Mouse (Mus musculus) intestine, postnatal 0 days (tissue): ENCODE data around the gene A430078G23Rik. TPM values are rescaled to one million over a fixed set of nuclear protein-coding genes. Genes with fewer than 3 reads are reported as not detected.
A peak's percentile ranks its signal among the peaks of the same experiment; 100 is the strongest.

ENCODE experiments used
- ATAC-seq: fragments of 200-750 bp; cut with Nextera tagmentation; 2 replicates; pipeline ENCODE4 v1.8.0; 2017; ENCODE audit warnings: mild to moderate bottlenecking, moderate TSS enrichment, moderate library complexity
- H3K27ac ChIP-seq: fragments of 300-500 bp; sonication (generic); 2 replicates; pipeline ENCODE4 v1.5.1; 2014; ENCODE audit warnings: mild to moderate bottlenecking, low read depth, low read length, moderate library complexity
- H3K27me3 ChIP-seq: fragments of 300-500 bp; sonication (generic); replicated peaks from 2 replicates; pipeline ENCODE4 v1.6.1; 2014; ENCODE audit warnings: low read length, mixed read lengths; ENCODE audit not compliant: control insufficient read depth, insufficient read depth
- H3K36me3 ChIP-seq: fragments of 300-500 bp; sonication (generic); 2 replicates; pipeline ENCODE4 v1.6.1; 2014; ENCODE audit warnings: mild to moderate bottlenecking, moderate library complexity; ENCODE audit not compliant: control insufficient read depth, insufficient read depth
- H3K4me1 ChIP-seq: fragments of 300-500 bp; sonication (generic); replicated peaks from 2 replicates; pipeline ENCODE4 v1.6.1; 2014; ENCODE audit warnings: antibody characterized with exemption, low read length, mixed read lengths; ENCODE audit not compliant: control insufficient read depth, insufficient read depth
- H3K4me2 ChIP-seq: fragments of 300-500 bp; sonication (generic); replicated peaks from 2 replicates; pipeline ENCODE4 v1.6.1; 2014; ENCODE audit warnings: low read depth, mild to moderate bottlenecking, moderate library complexity
- H3K4me3 ChIP-seq: fragments of 300-500 bp; sonication (generic); 2 replicates; pipeline ENCODE4 v1.5.1; 2014; ENCODE audit warnings: low read depth, low read length
- H3K9ac ChIP-seq: fragments of 300-500 bp; sonication (generic); 2 replicates; pipeline ENCODE4 v1.6.1; 2014; ENCODE audit warnings: mild to moderate bottlenecking, low read depth, low read length
- H3K9me3 ChIP-seq: fragments of 300-500 bp; sonication (generic); 2 replicates; pipeline ENCODE4 v1.6.1; 2016; ENCODE audit warnings: mixed run types; ENCODE audit not compliant: control insufficient read depth
- CTCF ChIP-seq: sonication (generic); IDR thresholded peaks from 2 replicates; pipeline ENCODE4 v1.5.1; 2016; ENCODE audit warnings: low read depth, mild to moderate bottlenecking, control low read depth, antibody characterized with exemption, moderate library complexity
- WGBS: fragments of 180-500 bp; shearing (Covaris S2); extraction: QIAGEN DNeasy Blood & Tissue Kit; methylation state at CpG from one replicate; pipeline ENCODE4 v1.1.7; 2014; 5-methylcytosine and 5-hydroxymethylcytosine counted together
- polyA plus RNA-seq: library from polyadenylated mRNA; unstranded; fragments of >200 nt; fragmentation: Nextera tagmentation; extraction: Ambion mirVana; gene quantifications from 2 replicates; pipeline ENCODE4 v1.2.1, GENCODE M21; 2015

The A430078G23Rik gene
- polyA plus RNA-seq, 1 experiment from 2014 or later, result 0.16 TPM

- 81% methylated on average over 2 of the region's 2 CpGs for WGBS
- H3K9me3 ChIP-seq, result no peaks in the 10 kb centered on the region
- TF ChIP-seq CTCF, result no peak
- no peak overlapping the region for H3K27ac ChIP-seq
- no peak overlapping the region for H3K9ac ChIP-seq
- H3K4me1 ChIP-seq, result peaks cover 16% of the 10 kb centered on the region
- H3K4me3 ChIP-seq, result no peak overlapping the region
- no peak overlapping the region for H3K4me2 ChIP-seq
- no peaks in the 10 kb centered on the region for H3K27me3 ChIP-seq
- no peak for ATAC-seq
- no peaks in the 10 kb centered on the region for H3K36me3 ChIP-seq
These were observed 57.9 kb downstream of the A430078G23Rik start for GRCm38 (mm10) chr8:3411085-3411484.

- Histone ChIP-seq H3K4me3 (no peak overlapping the region), H3K27ac (no peak overlapping the region), H3K27me3 (no peaks in the 10 kb centered on the region), H3K4me1 (peaks cover 20% of the 10 kb centered on the region), H3K9me3 (no peaks in the 10 kb centered on the region), H3K4me2 (no peak overlapping the region), H3K36me3 (no peaks in the 10 kb centered on the region), H3K9ac (no peak overlapping the region)
- no peak for TF ChIP-seq CTCF
- ATAC-seq, result peak; percentile 86
- 38% methylated on average over 7 of the region's 7 CpGs for WGBS
These were observed 58.7 kb downstream of the A430078G23Rik start for GRCm38 (mm10) chr8:3411901-3412301.

DNA sequence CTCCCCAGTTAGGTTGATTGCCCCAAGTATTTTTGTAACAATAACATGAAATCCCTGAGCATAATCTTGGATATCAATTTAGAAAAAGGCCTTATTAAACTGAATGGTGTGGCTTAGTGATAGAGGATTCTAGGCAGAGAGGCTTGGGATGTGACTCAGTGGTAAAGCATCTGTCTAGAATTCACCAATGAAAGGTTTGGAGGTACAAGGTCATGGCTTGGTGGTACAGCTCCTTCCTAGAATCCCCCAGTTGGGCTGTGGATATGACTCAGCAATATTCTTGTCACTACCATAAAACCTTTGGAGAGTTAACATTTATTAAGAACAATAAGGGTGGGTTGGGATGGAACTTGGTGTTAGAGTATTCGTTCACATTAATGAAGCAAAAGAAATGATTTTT, 59.6 kb downstream of the A430078G23Rik start:
- peaks cover 25% of the 10 kb centered on the region for H3K4me1 ChIP-seq
- TF ChIP-seq CTCF, result no peak
- WGBS, result 91% methylated on average over 1 of the region's 1 CpGs
- H3K36me3 ChIP-seq, result no peaks in the 10 kb centered on the region
- no peak for ATAC-seq
- no peaks in the 10 kb centered on the region for H3K9me3 ChIP-seq
- H3K4me3 ChIP-seq, result no peak overlapping the region
- no peaks in the 10 kb centered on the region for H3K27me3 ChIP-seq
- no peak overlapping the region; the same call in 1 of the 2 replicates for H3K27ac ChIP-seq
- no peak overlapping the region for H3K4me2 ChIP-seq
- H3K9ac ChIP-seq, result no peak overlapping the region

DNA sequence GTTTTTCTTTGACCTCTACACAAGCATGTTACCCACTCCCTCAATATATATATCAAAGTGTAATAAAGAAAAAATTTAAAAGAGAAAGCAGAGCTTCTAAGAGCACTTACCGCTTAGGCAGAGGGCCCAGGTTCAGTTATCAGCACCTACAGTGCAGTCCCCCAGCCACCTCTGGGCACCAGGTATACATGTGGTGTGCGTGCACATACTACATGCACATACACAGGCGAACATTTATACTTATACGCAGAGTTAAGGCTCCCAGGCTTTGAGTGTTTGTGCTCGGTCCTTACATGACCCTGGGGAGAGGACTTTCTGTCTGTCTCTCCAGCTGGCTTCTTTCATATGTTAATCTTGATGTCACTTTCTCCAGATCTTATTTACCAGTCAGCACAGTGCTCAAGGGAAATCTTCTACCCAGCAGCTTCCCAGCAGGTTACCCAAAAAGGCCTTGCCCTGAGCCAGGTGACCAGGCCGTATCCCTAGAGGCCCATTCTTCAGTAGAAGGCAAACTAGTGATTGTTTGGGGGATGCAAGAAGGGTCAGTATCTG, 61.5 kb downstream of the A430078G23Rik start:
- H3K36me3 ChIP-seq, result no peaks in the 10 kb centered on the region
- no peaks in the 10 kb centered on the region for H3K27me3 ChIP-seq
- H3K4me1 ChIP-seq, result peaks cover 27% of the 10 kb centered on the region
- no peak overlapping the region for H3K4me2 ChIP-seq
- no peak overlapping the region for H3K4me3 ChIP-seq
- H3K27ac ChIP-seq, result no peak overlapping the region
- WGBS, result 85% methylated on average over 6 of the region's 6 CpGs
- no peak for ATAC-seq
- TF ChIP-seq CTCF, result no peak
- H3K9me3 ChIP-seq, result no peaks in the 10 kb centered on the region
- no peak overlapping the region for H3K9ac ChIP-seq

- Histone ChIP-seq H3K27ac (no peak overlapping the region), H3K9ac (no peak overlapping the region), H3K4me2 (no peak overlapping the region), H3K4me3 (no peak overlapping the region), H3K4me1 (peaks cover 27% of the 10 kb centered on the region), H3K27me3 (no peaks in the 10 kb centered on the region), H3K36me3 (no peaks in the 10 kb centered on the region), H3K9me3 (no peaks in the 10 kb centered on the region)
- no peak for ATAC-seq
- 82% methylated on average over 4 of the region's 4 CpGs for WGBS
- no peak for TF ChIP-seq CTCF
These were observed 62.0 kb downstream of the A430078G23Rik start for GRCm38 (mm10) chr8:3415259-3415658.

- H3K36me3 ChIP-seq, result no peaks in the 10 kb centered on the region
- H3K9ac ChIP-seq, result no peak overlapping the region
- no peak overlapping the region for H3K4me3 ChIP-seq
- no peak overlapping the region for H3K4me2 ChIP-seq
- no peak overlapping the region for H3K27ac ChIP-seq
- no peak for TF ChIP-seq CTCF
- H3K27me3 ChIP-seq, result no peaks in the 10 kb centered on the region
- ATAC-seq, result no peak
- no peaks in the 10 kb centered on the region for H3K9me3 ChIP-seq
- 63% methylated on average over 6 of the region's 6 CpGs for WGBS
- peaks cover 27% of the 10 kb centered on the region for H3K4me1 ChIP-seq
These were observed 62.4 kb downstream of the A430078G23Rik start for GRCm38 (mm10) chr8:3415661-3416060.

DNA sequence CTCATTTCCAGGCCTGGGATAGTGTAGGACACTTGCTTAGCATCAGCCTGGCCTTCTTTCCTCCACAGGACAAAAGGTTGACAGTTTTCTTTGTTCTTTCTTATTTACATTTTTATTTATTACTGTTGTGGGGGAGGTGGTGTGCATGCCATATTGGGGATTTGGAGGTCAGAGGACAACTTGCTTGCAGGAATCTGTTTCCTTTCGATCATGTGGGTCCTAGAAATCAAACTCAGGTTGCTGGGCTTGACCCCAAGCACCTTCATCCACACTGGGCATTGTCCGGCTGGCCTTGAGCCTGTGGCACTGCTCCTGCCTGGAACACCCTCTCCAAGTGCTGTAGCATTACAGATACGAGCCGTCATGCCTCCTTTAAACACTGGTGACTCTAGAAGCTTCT, 63.6 kb downstream of the A430078G23Rik start:
- ATAC-seq, result no peak; the same call in 1 of the 2 replicates
- no peak overlapping the region for H3K4me3 ChIP-seq
- H3K36me3 ChIP-seq, result no peaks in the 10 kb centered on the region
- 38% methylated on average over 4 of the region's 4 CpGs for WGBS
- peak overlapping the region; percentile 21; the same call in 1 of the 2 replicates for H3K27ac ChIP-seq
- no peaks in the 10 kb centered on the region for H3K9me3 ChIP-seq
- peak overlapping the region; percentile 41 for H3K4me2 ChIP-seq
- no peak overlapping the region for H3K9ac ChIP-seq
- no peaks in the 10 kb centered on the region for H3K27me3 ChIP-seq
- peaks cover 27% of the 10 kb centered on the region for H3K4me1 ChIP-seq
- TF ChIP-seq CTCF, result no peak
